Mouse (Mus musculus): ENCODE measurements around the gene Zfp277.

- TF ChIP-seq CTCF (IDR thresholded peaks at IDR 0.05; ENCODE audit: low read depth) (no peak), EP300 (IDR thresholded peaks at IDR 0.05; ENCODE audit: low read depth) (no peak)
These were observed 177.4 kb downstream of the Zfp277 start for GRCm38 (mm10) chr12:40268313-40268712.
